Mouse (Mus musculus) hindbrain, embryonic 10.5 days (tissue): ENCODE results near the gene Cdsn. TPM values are rescaled to one million over a fixed set of nuclear protein-coding genes. Genes with fewer than 3 reads are reported as not detected.

Source experiments
- DNase-seq: peaks from one replicate; pipeline ENCODE4 v3.0.0-alpha.2; 2017; ENCODE audit warnings: low spot score
- H3K27ac ChIP-seq: fragments of 300-500 bp; sonication (generic); 2 replicates; pipeline ENCODE4 v1.5.1; 2016; ENCODE audit warnings: mild to moderate bottlenecking, moderate library complexity
- H3K27me3 ChIP-seq: fragments of 300-500 bp; sonication (generic); 2 replicates; pipeline ENCODE4 v1.6.1; 2016; ENCODE audit warnings: mild to moderate bottlenecking; ENCODE audit not compliant: poor library complexity, insufficient read depth, severe bottlenecking
- H3K36me3 ChIP-seq: fragments of 300-500 bp; sonication (generic); 2 replicates; pipeline ENCODE4 v1.6.1; 2016; ENCODE audit warnings: mild to moderate bottlenecking, moderate library complexity
- H3K4me1 ChIP-seq: fragments of 300-500 bp; sonication (generic); replicated peaks from 2 replicates; pipeline ENCODE4 v1.6.1; 2016; ENCODE audit warnings: mild to moderate bottlenecking
- H3K4me3 ChIP-seq: fragments of 300-500 bp; sonication (generic); 2 replicates; pipeline ENCODE4 v1.5.1; 2016; ENCODE audit warnings: mild to moderate bottlenecking, moderate library complexity
- H3K9me3 ChIP-seq: fragments of 300-500 bp; sonication (generic); 2 replicates; pipeline ENCODE4 v1.6.1; 2016; ENCODE audit warnings: mild to moderate bottlenecking, moderate library complexity
- WGBS: fragments of 180-500 bp; shearing (Covaris S2); methylation state at CpG from one replicate; pipeline ENCODE4 v1.1.7; 2016; 5-methylcytosine and 5-hydroxymethylcytosine counted together
- polyA plus RNA-seq: library from polyadenylated mRNA; unstranded; fragments of >200 nt; fragmentation: Nextera tagmentation; extraction: Ambion mirVana; gene quantifications from 2 replicates; pipeline ENCODE4 v1.2.1, GENCODE M21; 2016

Cdsn gene
- polyA plus RNA-seq, 1 experiment from 2014 or later = 0.10 TPM

GRCm38 (mm10) chr17:35590410-35591218, 38.7 kb downstream of the Cdsn start:
- no peak overlapping the region for H3K4me3 ChIP-seq
- no peaks in the 10 kb centered on the region for H3K36me3 ChIP-seq
- 61% methylated on average over 21 of the region's 21 CpGs for WGBS
- 0 out of 2 replicates have a peak, but pooled peaks cover 3% of the 10 kb centered on the region for H3K4me1 ChIP-seq
- peaks cover 3% of the 10 kb centered on the region; the same call in 1 of the 2 replicates for H3K9me3 ChIP-seq
- no peak overlapping the region for H3K27ac ChIP-seq
- no peaks in the 10 kb centered on the region for H3K27me3 ChIP-seq
- peak; percentile 85 for DNase-seq

GRCm38 (mm10) chr17:35591219-35591578, 39.3 kb downstream of the Cdsn start:
- DNase-seq = no peak
- peaks cover 3% of the 10 kb centered on the region; the same call in 1 of the 2 replicates for H3K9me3 ChIP-seq
- 89% methylated on average over 7 of the region's 7 CpGs for WGBS

DNA sequence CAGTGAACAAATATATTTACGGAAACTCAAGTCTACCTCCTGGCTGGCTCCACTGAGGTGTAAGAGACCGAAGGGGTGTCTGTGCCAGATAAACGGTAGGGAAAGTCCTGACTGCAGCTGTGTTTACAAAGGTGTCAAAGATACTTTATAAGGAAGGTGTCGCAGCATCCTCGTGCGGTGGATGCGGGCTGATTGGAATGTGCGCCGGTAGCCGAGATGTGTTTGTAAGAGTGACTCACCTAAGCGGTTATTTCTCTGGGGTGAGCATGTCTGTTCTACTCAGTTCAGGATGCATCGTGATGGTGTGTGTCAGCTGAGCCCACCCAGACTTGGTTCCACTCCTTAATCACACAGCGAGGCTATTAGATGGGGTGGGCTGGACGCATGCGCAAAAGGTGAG, 39.8 kb downstream of the Cdsn start:
- Histone ChIP-seq H3K27ac (no peak overlapping the region), H3K9me3 (peaks cover 3% of the 10 kb centered on the region; the same call in 1 of the 2 replicates), H3K36me3 (no peaks in the 10 kb centered on the region), H3K27me3 (no peaks in the 10 kb centered on the region), H3K4me3 (no peak overlapping the region), H3K4me1 (0 out of 2 replicates have a peak, but pooled peaks cover 3% of the 10 kb centered on the region)
- DNase-seq = no peak
- WGBS = 94% methylated on average over 15 of the region's 15 CpGs

More at GRCm38 (mm10) chr17:35591219-35591578, 39.3 kb downstream of the Cdsn start:
- 0 out of 2 replicates have a peak, but pooled peaks cover 3% of the 10 kb centered on the region for H3K4me1 ChIP-seq
- no peaks in the 10 kb centered on the region for H3K36me3 ChIP-seq
- H3K4me3 ChIP-seq = no peak overlapping the region
- no peak overlapping the region for H3K27ac ChIP-seq
- H3K27me3 ChIP-seq = no peaks in the 10 kb centered on the region

DNA sequence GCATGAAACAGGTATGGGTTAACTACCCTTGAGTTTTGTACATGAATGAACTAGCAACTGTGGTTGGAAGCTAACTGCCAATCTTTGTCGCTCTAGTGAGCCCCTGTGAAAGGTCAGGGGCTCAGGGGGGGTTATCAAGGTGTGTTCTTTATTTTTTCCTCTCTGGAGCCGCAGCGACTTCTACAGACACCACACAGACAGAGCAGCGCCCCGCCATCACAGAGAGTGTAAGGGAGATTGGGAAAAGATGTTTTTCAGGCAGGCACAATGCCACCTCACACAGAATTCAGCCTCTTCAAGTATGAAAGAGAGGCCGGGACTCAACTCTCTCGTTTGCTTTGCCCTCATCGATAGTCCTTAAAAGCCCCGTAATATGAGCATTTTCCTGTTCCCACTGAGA, 40.2 kb downstream of the Cdsn start:
- 91% methylated on average over 9 of the region's 9 CpGs for WGBS
- H3K9me3 ChIP-seq = peaks cover 5% of the 10 kb centered on the region; the same call in 1 of the 2 replicates
- no peaks in the 10 kb centered on the region for H3K27me3 ChIP-seq
- no peak overlapping the region for H3K4me3 ChIP-seq
- 0 out of 2 replicates have a peak, but pooled peaks cover 3% of the 10 kb centered on the region for H3K4me1 ChIP-seq
- no peak for DNase-seq
- H3K27ac ChIP-seq = no peak overlapping the region
- H3K36me3 ChIP-seq = no peaks in the 10 kb centered on the region

GRCm38 (mm10) chr17:35593786-35594185, 41.9 kb downstream of the Cdsn start:
- no peak for DNase-seq
- Histone ChIP-seq H3K27ac (no peak overlapping the region), H3K4me3 (no peak overlapping the region), H3K9me3 (peaks cover 4% of the 10 kb centered on the region; the same call in 1 of the 2 replicates), H3K36me3 (no peaks in the 10 kb centered on the region), H3K4me1 (no peaks in the 10 kb centered on the region), H3K27me3 (no peaks in the 10 kb centered on the region)
- WGBS = 39% methylated on average over 4 of the region's 4 CpGs

- no peak for DNase-seq
- H3K36me3 ChIP-seq = no peaks in the 10 kb centered on the region
- H3K27me3 ChIP-seq = no peaks in the 10 kb centered on the region
- peaks cover 4% of the 10 kb centered on the region; the same call in 1 of the 2 replicates for H3K9me3 ChIP-seq
- H3K4me1 ChIP-seq = no peaks in the 10 kb centered on the region
- H3K4me3 ChIP-seq = no peak overlapping the region
- 84% methylated on average over 7 of the region's 7 CpGs for WGBS
- no peak overlapping the region for H3K27ac ChIP-seq
These were observed 42.5 kb downstream of the Cdsn start for GRCm38 (mm10) chr17:35594456-35594855.

GRCm38 (mm10) chr17:35597399-35597798, 45.5 kb downstream of the Cdsn start:
- Histone ChIP-seq H3K27ac (no peak overlapping the region), H3K4me1 (no peaks in the 10 kb centered on the region), H3K36me3 (no peaks in the 10 kb centered on the region), H3K9me3 (peaks cover 4% of the 10 kb centered on the region; the same call in 1 of the 2 replicates), H3K4me3 (no peak overlapping the region), H3K27me3 (no peaks in the 10 kb centered on the region)
- WGBS = 91% methylated on average over 3 of the region's 3 CpGs
- no peak for DNase-seq

DNA sequence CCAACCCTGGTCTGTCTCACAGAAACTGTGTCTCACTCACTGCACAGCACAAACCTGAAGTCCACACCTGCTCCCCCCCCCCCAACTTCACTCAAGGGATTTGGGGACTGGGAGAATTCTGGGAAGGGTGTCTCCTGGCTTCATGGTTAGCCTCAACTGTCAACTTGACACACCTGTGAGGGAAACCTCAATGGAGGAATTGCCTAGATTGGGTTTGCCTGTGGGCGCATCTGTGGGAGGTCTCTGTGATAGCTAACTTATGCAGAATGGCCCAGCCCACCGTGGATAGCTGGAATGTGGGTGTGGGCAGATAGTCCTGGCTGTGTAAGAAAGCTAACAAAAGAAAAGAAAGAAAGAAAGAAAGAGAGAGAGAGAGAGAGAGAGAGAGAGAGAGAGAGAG, 49.3 kb downstream of the Cdsn start, which contains the start of gene Sfta2:
Sfta2 (plus strand) TSS at position 301 of the 400 bp plus-strand sequence.
- Histone ChIP-seq H3K27ac (no peak within 1 kb of the TSS), H3K4me3 (no peak within 1 kb of the TSS), H3K4me1 (no peaks in the 10 kb centered on the region), H3K9me3 (peaks cover 4% of the 10 kb centered on the region; the same call in 1 of the 2 replicates), H3K36me3 (no peaks in the 10 kb centered on the region), H3K27me3 (no peaks in the 10 kb centered on the region)
- no peak for DNase-seq
- 73% methylated on average over 2 of the region's 2 CpGs for WGBS

- 64% methylated on average over 8 of the region's 8 CpGs for WGBS
- H3K36me3 ChIP-seq = no peaks in the 10 kb centered on the region
- no peak overlapping the region for H3K4me3 ChIP-seq
- DNase-seq = no peak
- no peak overlapping the region for H3K27ac ChIP-seq
- no peaks in the 10 kb centered on the region for H3K27me3 ChIP-seq
- H3K9me3 ChIP-seq = peaks cover 4% of the 10 kb centered on the region; the same call in 1 of the 2 replicates
- no peaks in the 10 kb centered on the region for H3K4me1 ChIP-seq
These were observed 49.9 kb downstream of the Cdsn start for GRCm38 (mm10) chr17:35601736-35602354.

Other genes with a start within 250 kb of the Cdsn start
- gene H2-Q1, start 231.7 kb upstream of the Cdsn start, polyA plus RNA-seq = not detected in 2 replicates
- gene H2-Q2, start 209.9 kb upstream of the Cdsn start, polyA plus RNA-seq = 0.73 and 0.76 TPM in 2 replicates
- gene H2-Q4, start 172.5 kb upstream of the Cdsn start, polyA plus RNA-seq = 2.2 and 2.9 TPM in 2 replicates
- 0.90 and 1.4 TPM in 2 replicates for gene H2-Q6, start 127.3 kb upstream of the Cdsn start, polyA plus RNA-seq
- gene H2-Q7, start 113.0 kb upstream of the Cdsn start, polyA plus RNA-seq = 12.1 and 14.3 TPM in 2 replicates
- 0.17 and 0.21 TPM in 2 replicates for gene H2-Q10, start 82.0 kb upstream of the Cdsn start, polyA plus RNA-seq
- not detected in 2 replicates for gene Pou5f1, start 46.1 kb upstream of the Cdsn start, polyA plus RNA-seq
- gene Tcf19, start 35.3 kb upstream of the Cdsn start, polyA plus RNA-seq = 54.5 and 57.0 TPM in 2 replicates
- gene Cchcr1, start 35.0 kb upstream of the Cdsn start, polyA plus RNA-seq = 19.6 and 25.4 TPM in 2 replicates
- gene Psors1c2, start 18.9 kb upstream of the Cdsn start, polyA plus RNA-seq = 1.7 and 2.5 TPM in 2 replicates
- gene 2300002M23Rik, start 15.3 kb downstream of the Cdsn start, polyA plus RNA-seq = not detected in 2 replicates
- not detected in 2 replicates for gene Sfta2, start 49.4 kb downstream of the Cdsn start, polyA plus RNA-seq
- gene Gm9573, start 74.5 kb downstream of the Cdsn start, polyA plus RNA-seq = not detected in 2 replicates
- 0.08 and 0.10 TPM in 2 replicates for gene Mucl3, start 91.6 kb downstream of the Cdsn start, polyA plus RNA-seq
- 16.7 and 17.4 TPM in 2 replicates for gene Vars2, start 115.5 kb downstream of the Cdsn start, polyA plus RNA-seq
- 45.7 and 56.5 TPM in 2 replicates for gene Gtf2h4, start 121.6 kb downstream of the Cdsn start, polyA plus RNA-seq
- gene Ddr1, start 152.5 kb downstream of the Cdsn start, polyA plus RNA-seq = 134 and 184 TPM in 2 replicates